Mouse (Mus musculus): ENCODE results near the gene Nfkbid. TPM values are rescaled to one million over a fixed set of nuclear protein-coding genes. Genes with fewer than 3 reads are reported as not detected.

The Nfkbid gene
- total and polyA plus RNA-seq, 3 experiments: 144 to 197 (median 161) TPM

DNA sequence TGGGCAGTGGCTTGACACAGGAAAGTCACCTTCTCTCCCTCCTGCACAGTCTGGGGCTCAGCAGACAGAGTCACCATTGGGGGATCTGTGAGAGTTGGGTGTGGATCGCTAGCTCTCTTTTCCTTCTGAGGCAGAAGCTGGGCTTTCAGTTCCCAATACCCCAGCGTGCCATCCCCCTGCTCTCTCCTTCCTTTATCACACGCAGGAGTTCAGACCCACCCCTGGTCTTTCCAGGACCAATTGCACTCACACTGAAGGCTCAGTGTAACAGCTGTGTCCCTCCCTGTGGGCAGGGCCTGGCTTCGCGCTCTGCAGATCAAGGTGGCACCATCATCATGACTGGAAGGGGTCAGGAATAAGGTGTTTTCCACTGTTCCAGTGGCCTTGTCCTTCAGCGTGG is 32.7 kb downstream of the Nfkbid start:
- peaks cover 90% of the 10 kb centered on the region for H3K27me3 ChIP-seq (replicated peaks)
- in situ Hi-C loops (cut with MboI; ENCODE audit: low pct_ligation_motif_present, low pct_unique_long_range_greater_than_20kb, low sequenced_read_pairs): no loop called here
- DNase-seq (ENCODE audit: extremely low read depth): no peak

DNA sequence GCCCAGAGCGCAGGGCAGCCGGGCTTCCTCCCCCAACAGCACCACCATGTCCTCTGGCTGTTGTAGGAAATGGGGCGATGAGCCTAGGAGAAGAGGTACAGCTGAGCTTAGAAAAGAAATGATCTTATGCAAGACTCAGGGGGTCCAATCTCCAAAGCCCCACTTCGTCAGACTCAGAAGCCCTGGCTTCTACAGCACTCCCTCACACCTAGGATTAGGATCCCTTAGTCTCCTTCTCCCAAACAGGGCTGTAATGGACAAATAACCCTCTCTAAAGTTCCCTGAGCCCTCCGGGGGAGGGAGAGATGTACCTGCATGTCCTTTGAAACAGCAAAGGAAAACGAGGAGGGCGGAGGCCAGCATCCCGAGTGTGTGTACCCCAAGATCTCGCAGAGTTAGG is 35.0 kb downstream of the Nfkbid start:
- Histone ChIP-seq H3K27ac (ENCODE audit: insufficient read depth, low read depth) (no peak overlapping the region), H3K27me3 (replicated peaks) (peaks cover 96% of the 10 kb centered on the region), H3K9me3 (replicated peaks; ENCODE audit: low read length) (no peaks in the 10 kb centered on the region), H3K4me2 (ENCODE audit: insufficient read depth, low read depth, poor library complexity, severe bottlenecking) (no peak overlapping the region), H3K79me2 (replicated peaks; ENCODE audit: control insufficient read depth, extremely low read depth, insufficient read depth, poor library complexity, severe bottlenecking) (no peaks in the 10 kb centered on the region), H3K36me3 (replicated peaks in 1 of 2; ENCODE audit: control insufficient read depth in 1 of 2, insufficient read depth in 1 of 2, low read length in 1 of 2) (no peaks in the 10 kb centered on the region), H3K9ac (ENCODE audit: insufficient read depth, low read depth) (no peak overlapping the region), H3K4me1 (ENCODE audit: control insufficient read depth in 1 of 2, insufficient read depth in 2 of 2) (peaks cover 16 to 31% of the 10 kb centered on the region in 2 experiments), H3K4me3 (replicated peaks in 1 of 3; ENCODE audit: low read depth in 2 of 3, low read length in 2 of 3, poor library complexity in 1 of 3) (no peak overlapping the region)
- in situ Hi-C loops (cut with MboI; ENCODE audit: low pct_ligation_motif_present, low pct_unique_long_range_greater_than_20kb, low sequenced_read_pairs): no loop called here
- dilution Hi-C loops (cut with MboI; ENCODE audit: extremely low pct_ligation_motif_present, extremely low pct_unique_long_range_greater_than_20kb, low sequenced_read_pairs): no loop called here
- no peak for TF ChIP-seq POLR2AphosphoS2 (IDR thresholded peaks at IDR 0.05; ENCODE audit: low read depth, low read length)
- no peak for TF ChIP-seq ZNF384 (IDR thresholded peaks at IDR 0.05; ENCODE audit: low read depth, low read length)
- TF ChIP-seq ZKSCAN1 (IDR thresholded peaks at IDR 0.05; ENCODE audit: borderline replicate concordance, low read depth, low read length): no peak
- DNase-seq (ENCODE audit: extremely low read depth): no peak

More for the DNA sequence above, 32.7 kb downstream of the Nfkbid start:
- TF ChIP-seq RCOR1 (conservative IDR thresholded peaks at IDR 0.05; ENCODE audit: low read depth, low read length): no peak
- no peak for TF ChIP-seq ZMIZ1 (IDR thresholded peaks at IDR 0.05; ENCODE audit: low read depth, low read length)
- H3K36me3 ChIP-seq (replicated peaks in 1 of 2; ENCODE audit: control insufficient read depth in 1 of 2, insufficient read depth in 1 of 2, low read length in 1 of 2): no peaks in the 10 kb centered on the region
- no peaks in the 10 kb centered on the region for H3K79me2 ChIP-seq (replicated peaks; ENCODE audit: control insufficient read depth, extremely low read depth, insufficient read depth, poor library complexity, severe bottlenecking)
- dilution Hi-C loops (cut with MboI; ENCODE audit: extremely low pct_ligation_motif_present, extremely low pct_unique_long_range_greater_than_20kb, low sequenced_read_pairs): no loop called here
- peak overlapping the region; percentile 70 for H3K4me2 ChIP-seq (ENCODE audit: insufficient read depth, low read depth, poor library complexity, severe bottlenecking)
- H3K9me3 ChIP-seq (replicated peaks; ENCODE audit: low read length): no peaks in the 10 kb centered on the region
- peaks cover 16 to 31% of the 10 kb centered on the region in 2 experiments for H3K4me1 ChIP-seq (ENCODE audit: control insufficient read depth in 1 of 2, insufficient read depth in 2 of 2)
- H3K27ac ChIP-seq (ENCODE audit: insufficient read depth, low read depth): no peak overlapping the region
- no peak overlapping the region for H3K4me3 ChIP-seq (replicated peaks in 1 of 3; ENCODE audit: low read depth in 2 of 3, low read length in 2 of 3, poor library complexity in 1 of 3)
- no peak overlapping the region for H3K9ac ChIP-seq (ENCODE audit: insufficient read depth, low read depth)

DNA sequence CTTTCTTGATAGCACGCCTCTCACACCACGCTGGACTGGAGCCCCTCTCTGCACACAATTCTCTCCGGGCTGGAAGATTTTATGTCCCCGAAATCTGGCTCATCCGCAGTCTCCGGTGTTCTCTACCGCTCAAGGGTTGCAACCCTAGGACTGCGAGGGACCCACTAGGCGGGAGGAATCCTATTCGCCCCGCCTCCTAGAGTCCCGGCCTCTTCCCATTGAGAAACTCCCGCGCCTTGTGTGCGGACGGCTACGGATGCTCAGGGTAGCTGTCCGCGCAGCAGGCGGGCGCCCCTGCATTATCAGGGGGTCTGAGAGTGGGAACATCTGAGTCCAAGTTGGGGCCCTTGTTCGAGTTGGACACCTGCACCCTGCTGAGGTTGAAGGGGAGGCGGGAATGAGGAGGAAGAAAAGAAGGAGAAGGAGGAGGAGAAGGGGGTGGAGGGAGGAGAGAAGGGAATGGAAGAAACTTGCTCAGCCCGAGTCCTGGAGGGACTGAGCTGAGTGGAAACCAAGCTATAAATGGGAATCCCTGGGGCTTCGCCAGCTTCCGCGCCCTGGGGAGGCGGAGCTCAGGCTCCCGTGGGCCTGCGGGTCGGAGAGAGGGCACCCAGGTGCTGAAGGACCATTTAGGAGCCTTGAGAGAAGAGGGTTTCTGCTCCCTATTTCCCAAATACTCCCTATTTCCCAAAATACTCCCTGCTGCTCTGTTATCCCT is 35.5 kb downstream of the Nfkbid start:
- Histone ChIP-seq H3K9ac (ENCODE audit: insufficient read depth, low read depth) (no peak overlapping the region), H3K4me3 (replicated peaks in 1 of 3; ENCODE audit: low read depth in 2 of 3, low read length in 2 of 3, poor library complexity in 1 of 3) (no peak overlapping the region), H3K79me2 (replicated peaks; ENCODE audit: control insufficient read depth, extremely low read depth, insufficient read depth, poor library complexity, severe bottlenecking) (no peaks in the 10 kb centered on the region), H3K36me3 (replicated peaks in 1 of 2; ENCODE audit: control insufficient read depth in 1 of 2, insufficient read depth in 1 of 2, low read length in 1 of 2) (no peaks in the 10 kb centered on the region), H3K27me3 (replicated peaks) (peaks cover 96% of the 10 kb centered on the region), H3K4me1 (ENCODE audit: control insufficient read depth in 1 of 2, insufficient read depth in 2 of 2) (peaks cover 16 to 31% of the 10 kb centered on the region in 2 experiments), H3K27ac (ENCODE audit: insufficient read depth, low read depth) (no peak overlapping the region), H3K9me3 (replicated peaks; ENCODE audit: low read length) (no peaks in the 10 kb centered on the region), H3K4me2 (ENCODE audit: insufficient read depth, low read depth, poor library complexity, severe bottlenecking) (peak overlapping the region; percentile 39; the same call in 1 of the 2 replicates)
- in situ Hi-C loops (cut with MboI; ENCODE audit: low pct_ligation_motif_present, low pct_unique_long_range_greater_than_20kb, low sequenced_read_pairs): no loop called here
- DNase-seq (ENCODE audit: extremely low read depth): no peak
- dilution Hi-C loops (cut with MboI; ENCODE audit: extremely low pct_ligation_motif_present, extremely low pct_unique_long_range_greater_than_20kb, low sequenced_read_pairs): no loop called here
- TF ChIP-seq SMC3 (IDR thresholded peaks at IDR 0.05; ENCODE audit: low read depth, low read length) (no peak), SIN3A (IDR thresholded peaks at IDR 0.05; ENCODE audit: low read length) (no peak), GABPA (IDR thresholded peaks at IDR 0.05; ENCODE audit: insufficient replicate concordance, low read depth, low read length) (no peak), POLR2A (IDR thresholded peaks at IDR 0.05; ENCODE audit: low read depth, low read length) (no peak), MAZ (IDR thresholded peaks at IDR 0.05; ENCODE audit: low read depth, low read length) (no peak), ZNF384 (IDR thresholded peaks at IDR 0.05; ENCODE audit: low read depth, low read length) (no peak), MXI1 (IDR thresholded peaks at IDR 0.05; ENCODE audit: low read depth, low read length) (no peak), E2F4 (IDR thresholded peaks at IDR 0.05; ENCODE audit: insufficient replicate concordance, low read depth, low read length) (no peak), CHD2 (IDR thresholded peaks at IDR 0.05; ENCODE audit: low read length) (no peak), RAD21 (IDR thresholded peaks at IDR 0.05; ENCODE audit: low read depth, low read length) (no peak), ELF1 (IDR thresholded peaks at IDR 0.05; ENCODE audit: low read depth, low read length) (no peak), NRF1 (IDR thresholded peaks at IDR 0.05; ENCODE audit: low read depth, low read length) (no peak), USF1 (IDR thresholded peaks at IDR 0.05; ENCODE audit: low read depth, low read length) (no peak), PAX5 (IDR thresholded peaks at IDR 0.05; ENCODE audit: low read length) (no peak), CHD1 (IDR thresholded peaks at IDR 0.05; ENCODE audit: low read depth, low read length) (no peak), NELFE (IDR thresholded peaks at IDR 0.05; ENCODE audit: low read depth, low read length) (no peak), JUN (IDR thresholded peaks at IDR 0.05; ENCODE audit: insufficient read depth, low read depth, low read length) (no peak), ZMIZ1 (IDR thresholded peaks at IDR 0.05; ENCODE audit: low read depth, low read length) (no peak)
